Mouse (Mus musculus) Patski (cell line): ENCODE measurements around the gene Tbca. TPM values are rescaled to one million over a fixed set of nuclear protein-coding genes. Genes with fewer than 3 reads are reported as not detected.

ENCODE experiments used
- ATAC-seq: fragments of 100-300 bp; one replicate; pipeline ENCODE4 v1.8.0; 2021
- CTCF ChIA-PET: fragments of 350-600 bp; sonication (Branson Sonifier 250); formaldehyde crosslinking; loops from one replicate; lab custom pipeline; 2022; ENCODE audit warnings: inconsistent platforms; lab: Charles Lee
- POLR2A ChIA-PET: fragments of 350-600 bp; sonication (Branson Sonifier 250); formaldehyde crosslinking; loops from one replicate; lab custom pipeline; 2022; ENCODE audit warnings: antibody characterized with exemption, inconsistent platforms; lab: Charles Lee
- DNase-seq: peaks from one replicate; pipeline ENCODE4 v3.0.0-alpha.2; 2011; ENCODE audit warnings: low read depth, low spot score
- H3K27me3 ChIP-seq: fragments of 371-371 bp; one replicate; pipeline ENCODE4 v1.5.1; 2021
- CTCF ChIP-seq: fragments of 100-300 bp; IDR thresholded peaks from one replicate; pipeline ENCODE4 v1.5.1; 2021
- in situ Hi-C: fragments of 300-500 bp; cut with MboI; formaldehyde crosslinking; loops from 3 replicates; pipeline ENCODE4 v1.11.1; 2018; ENCODE audit warnings: low pct_unique_long_range_greater_than_20kb, mixed read lengths
- polyA plus RNA-seq: library from polyadenylated mRNA; unstranded; gene quantifications from one replicate; pipeline ENCODE4 v1.2.3, GENCODE M21; 2021

The Tbca gene
- polyA plus RNA-seq, 1 experiment from 2014 or later = 325 TPM

- ChIA-PET CTCF (interaction anchor here (1.2 kb wide), 1 partner anchor 21 kb away, joined by 3 read pairs; no protein-coding TSS in a partner anchor), POLR2A (interaction anchor here (0.6 kb wide), 1 partner anchor 80 kb away, joined by 3 read pairs; no protein-coding TSS in a partner anchor)
- DNase-seq = no peak
- no peak for ATAC-seq
- TF ChIP-seq CTCF = no peak
- no peaks in the 10 kb centered on the region for H3K27me3 ChIP-seq
- in situ Hi-C loops = no loop called here
Observed at GRCm38 (mm10) chr13:94847870-94848269, 59.2 kb downstream of the Tbca start.

- CTCF ChIA-PET = no interaction called here
- ATAC-seq = no peak
- POLR2A ChIA-PET = no interaction called here
- in situ Hi-C loops = no loop called here
- no peak for DNase-seq
- no peaks in the 10 kb centered on the region for H3K27me3 ChIP-seq
- no peak for TF ChIP-seq CTCF
Observed at GRCm38 (mm10) chr13:94849351-94849750, 60.6 kb downstream of the Tbca start.

GRCm38 (mm10) chr13:94858016-94858575 lies 69.4 kb downstream of the Tbca start:
- peaks cover 11% of the 10 kb centered on the region for H3K27me3 ChIP-seq
- no peak for TF ChIP-seq CTCF
- in situ Hi-C loops = no loop called here
- CTCF ChIA-PET = no interaction called here
- no peak for ATAC-seq
- POLR2A ChIA-PET = interaction anchor here (0.6 kb wide), 1 partner anchor 8 kb away, joined by 3 read pairs; no protein-coding TSS in a partner anchor
- no peak for DNase-seq

DNA sequence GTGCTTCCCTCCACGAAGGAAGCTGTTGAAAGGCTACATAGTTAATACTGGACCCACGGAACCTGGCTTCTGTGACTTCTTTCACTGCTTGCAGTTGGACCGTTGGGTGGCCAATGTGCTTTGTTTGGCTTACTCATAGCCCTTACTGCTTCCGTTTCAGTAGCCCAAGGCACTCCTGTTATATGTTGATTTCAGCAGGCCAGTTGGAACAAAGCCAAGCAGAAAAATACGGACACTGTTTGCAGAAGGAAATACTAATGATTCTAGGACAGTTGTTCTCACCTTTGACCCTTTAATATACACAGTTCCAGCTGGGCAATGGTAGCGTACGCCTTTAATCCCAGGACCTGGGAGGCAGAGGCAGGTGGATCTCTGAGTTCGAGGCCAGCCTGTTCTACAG lies 70.5 kb downstream of the Tbca start:
- peaks cover 18% of the 10 kb centered on the region for H3K27me3 ChIP-seq

GRCm38 (mm10) chr13:94862491-94863230 lies 74.0 kb downstream of the Tbca start:
- CTCF ChIA-PET = no interaction called here
- POLR2A ChIA-PET = no interaction called here
- DNase-seq (no peak), ATAC-seq (no peak)
- H3K27me3 ChIP-seq = peaks cover 31% of the 10 kb centered on the region
- TF ChIP-seq CTCF = no peak
- in situ Hi-C loops = no loop called here

More for the DNA sequence above, 70.5 kb downstream of the Tbca start:
- TF ChIP-seq CTCF = no peak
- ChIA-PET CTCF (interaction anchor here (1.2 kb wide), 1 partner anchor 9 kb away, joined by 3 read pairs; no protein-coding TSS in a partner anchor), POLR2A (interaction anchor here (0.7 kb wide), 1 partner anchor 213 kb away, joined by 3 read pairs; no protein-coding TSS in a partner anchor)
- in situ Hi-C loops = no loop called here
- DNase-seq = no peak
- no peak for ATAC-seq

DNA sequence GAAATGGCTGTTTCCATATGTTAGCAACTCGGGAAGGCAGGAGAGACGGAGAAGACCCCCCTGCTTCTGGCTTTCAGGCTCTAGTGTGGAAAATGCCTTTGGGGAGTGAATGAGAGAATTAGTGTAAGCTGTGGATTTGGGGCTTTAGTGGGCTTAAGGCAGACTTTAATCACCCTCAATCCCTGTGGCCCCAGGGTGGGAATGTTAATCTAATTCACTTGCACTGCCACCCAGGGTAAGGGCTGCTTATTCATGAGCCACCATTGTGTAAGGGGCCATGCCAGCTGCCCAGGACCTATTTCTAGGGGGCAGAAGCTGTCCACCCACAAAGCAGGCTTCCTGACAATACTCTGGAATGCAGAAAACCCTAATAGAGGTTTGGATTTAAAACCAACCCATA lies 78.2 kb downstream of the Tbca start:
- ChIA-PET CTCF (no interaction called here), POLR2A (interaction anchor here (0.5 kb wide), 1 partner anchor 1201 kb away, joined by 3 read pairs; no protein-coding TSS in a partner anchor)
- peaks cover 58% of the 10 kb centered on the region for H3K27me3 ChIP-seq
- in situ Hi-C loops = no loop called here
- no peak for TF ChIP-seq CTCF
- no peak for ATAC-seq
- DNase-seq = no peak

GRCm38 (mm10) chr13:94867772-94868171 lies 79.1 kb downstream of the Tbca start:
- TF ChIP-seq CTCF = no peak
- H3K27me3 ChIP-seq = peaks cover 67% of the 10 kb centered on the region
- ATAC-seq (no peak), DNase-seq (no peak)
- in situ Hi-C loops = no loop called here
- ChIA-PET CTCF (interaction anchor here (1.0 to 1.2 kb wide), 3 partner anchors 8 to 73 kb away, joined by 3 read pairs; no protein-coding TSS in a partner anchor), POLR2A (interaction anchor here (1.4 kb wide), 1 partner anchor 8 kb away, joined by 3 read pairs; no protein-coding TSS in a partner anchor)

- in situ Hi-C loops = no loop called here
- ATAC-seq (peak; percentile 85), DNase-seq (no peak)
- peaks cover 75% of the 10 kb centered on the region for H3K27me3 ChIP-seq
- CTCF ChIA-PET = interaction anchor here (1.0 to 1.2 kb wide), 3 partner anchors 9 to 73 kb away, joined by 3 read pairs; no protein-coding TSS in a partner anchor
- POLR2A ChIA-PET = interaction anchor here (1.4 kb wide), 1 partner anchor 9 kb away, joined by 3 read pairs; no protein-coding TSS in a partner anchor
- no peak for TF ChIP-seq CTCF
Observed at GRCm38 (mm10) chr13:94868478-94868950, 79.8 kb downstream of the Tbca start.

DNA sequence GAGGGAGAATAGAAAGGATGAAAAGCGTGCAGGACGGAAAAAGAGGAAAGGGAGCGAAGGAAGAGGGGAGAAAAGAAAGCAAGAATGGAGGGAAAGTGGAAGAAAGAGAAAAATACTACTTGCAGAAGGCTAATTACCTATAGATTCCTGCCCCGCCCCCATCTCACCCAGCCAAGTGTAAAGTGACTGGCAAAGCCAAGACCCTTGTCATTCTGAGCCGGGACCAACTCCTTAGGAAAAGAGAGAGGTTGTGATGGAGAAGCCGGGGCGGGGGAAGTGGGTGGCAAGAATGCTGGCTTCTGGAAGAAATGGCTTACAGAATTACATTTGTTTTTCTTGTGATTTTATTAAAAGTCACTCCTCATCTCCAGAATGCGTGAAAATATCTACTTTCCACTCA lies 80.8 kb downstream of the Tbca start:
- ChIA-PET CTCF (no interaction called here), POLR2A (no interaction called here)
- ATAC-seq (no peak), DNase-seq (no peak)
- in situ Hi-C loops = no loop called here
- peaks cover 77% of the 10 kb centered on the region for H3K27me3 ChIP-seq
- TF ChIP-seq CTCF = no peak

GRCm38 (mm10) chr13:94870071-94870460 lies 81.4 kb downstream of the Tbca start:
- no peak for DNase-seq
- peaks cover 83% of the 10 kb centered on the region for H3K27me3 ChIP-seq
- in situ Hi-C loops = no loop called here
- ChIA-PET POLR2A (interaction anchor here (0.6 kb wide), 1 partner anchor 35 kb away, joined by 3 read pairs; no protein-coding TSS in a partner anchor), CTCF (interaction anchor here (1.0 kb wide), 1 partner anchor 18 kb away, joined by 3 read pairs; no protein-coding TSS in a partner anchor)
- ATAC-seq = no peak
- no peak for TF ChIP-seq CTCF
